Mouse (Mus musculus): Measurements from ENCODE around the gene Bpnt1. TPM values are rescaled to one million over a fixed set of nuclear protein-coding genes. Genes with fewer than 3 reads are reported as not detected.
A peak's percentile ranks its signal among the peaks of the same experiment; 100 is the strongest.

Bpnt1 gene
- total RNA-seq, 1 experiment from 2014 or later: 29.8 TPM

DNA sequence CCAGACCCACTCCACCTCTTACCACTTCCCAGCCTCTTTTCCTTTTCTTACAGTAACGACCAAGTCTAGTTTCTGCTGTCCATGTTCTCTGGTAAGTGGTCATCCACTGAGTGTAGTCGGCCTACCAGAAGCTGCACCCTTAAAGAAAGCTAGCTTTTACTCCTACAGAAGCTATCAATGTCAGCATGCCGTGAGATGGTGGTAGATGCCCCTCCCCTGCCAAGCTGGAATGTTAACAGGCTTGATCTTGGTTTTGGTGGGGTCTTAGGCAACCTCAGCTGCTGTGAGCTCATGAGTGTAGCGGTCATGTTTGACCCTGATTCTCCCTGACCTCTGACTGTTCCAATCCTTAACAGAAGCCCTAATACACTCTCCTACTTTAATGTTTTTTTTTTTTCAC is 26.3 kb downstream of the Bpnt1 start:
- no peak for ATAC-seq (replicated peaks in 1 of 2; ENCODE audit: insufficient read depth in 1 of 2, low FRiP score in 2 of 2, low TSS enrichment in 1 of 2, low read depth in 1 of 2, poor library complexity in 2 of 2, severe bottlenecking in 2 of 2)

DNA sequence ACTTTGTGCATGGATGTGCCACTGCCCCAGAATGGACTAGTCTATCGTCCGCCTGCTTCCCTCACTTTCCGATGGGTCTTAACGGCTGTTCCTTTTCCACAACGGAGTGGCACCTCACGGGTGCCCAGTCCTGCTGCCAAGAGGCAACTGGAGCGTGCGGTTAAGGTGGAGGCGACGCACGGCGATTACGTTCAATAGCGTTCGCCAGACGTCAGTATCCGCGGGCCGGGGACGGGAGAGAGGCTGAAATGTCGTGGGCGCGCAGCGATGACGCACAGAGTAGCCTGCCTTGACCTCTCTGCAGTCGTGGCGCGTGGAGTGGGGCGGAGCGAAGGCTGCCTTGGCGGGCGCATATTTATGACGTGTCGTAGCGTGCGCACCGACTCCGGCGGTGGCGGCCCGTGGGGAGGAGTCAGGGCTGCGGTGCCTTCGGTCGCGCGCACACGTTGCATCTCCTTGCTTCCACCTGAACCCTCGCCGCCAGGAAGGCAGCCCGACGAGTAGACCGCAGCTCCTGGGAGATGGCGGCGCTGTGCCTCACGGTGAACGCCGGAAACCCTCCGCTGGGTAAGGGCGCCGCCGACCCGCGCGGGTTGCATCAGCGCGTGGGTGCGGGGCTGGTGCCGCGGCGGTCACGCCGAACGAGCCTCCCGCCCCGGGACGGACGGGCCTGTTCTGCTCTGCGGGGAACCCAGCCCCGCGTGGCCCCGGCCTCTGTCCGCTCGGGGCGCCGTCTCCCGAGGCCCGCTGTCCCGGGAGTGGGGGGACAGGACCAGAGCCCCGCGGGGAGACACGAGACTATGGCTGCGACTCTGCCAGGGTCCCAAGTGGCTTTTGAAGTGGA is 30.9 kb downstream of the Bpnt1 start, which contains the start of gene Eprs:
Gene Eprs (plus strand): TSS at position 368 of the 844 bp plus-strand sequence.
- peak; percentile 94 to 95 for ATAC-seq (replicated peaks in 1 of 2; ENCODE audit: insufficient read depth in 1 of 2, low FRiP score in 2 of 2, low TSS enrichment in 1 of 2, low read depth in 1 of 2, poor library complexity in 2 of 2, severe bottlenecking in 2 of 2)

DNA sequence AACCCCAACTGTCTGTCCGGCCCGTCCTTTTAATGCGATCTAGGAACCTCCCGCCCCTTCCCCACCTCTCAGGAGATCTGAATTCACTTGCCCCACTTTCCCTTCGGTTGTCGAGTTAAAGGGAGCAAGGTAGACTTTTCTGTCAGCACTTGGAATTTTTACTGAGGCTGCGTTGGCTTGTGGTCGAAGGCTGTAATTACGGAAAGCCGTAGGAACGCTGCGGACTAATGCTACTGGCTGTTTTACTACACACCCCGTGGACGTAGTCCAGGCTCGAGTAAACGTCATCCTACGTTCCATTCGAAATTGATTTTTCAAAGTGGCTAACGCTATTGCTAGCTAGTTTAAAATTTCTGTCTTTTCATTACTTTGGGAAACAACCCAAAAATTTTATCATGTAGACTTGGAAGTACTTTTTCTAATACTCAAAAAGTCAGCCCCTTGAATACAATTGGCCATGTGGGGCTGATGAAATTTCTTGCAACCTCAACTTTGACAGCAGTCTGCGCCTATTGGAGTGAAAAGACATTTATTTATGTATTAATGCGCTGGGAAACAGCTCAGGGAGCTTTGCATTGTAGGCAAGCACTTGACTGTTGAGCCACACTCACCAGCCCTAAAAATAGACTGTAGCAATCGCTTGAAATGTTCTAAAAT is 31.7 kb downstream of the Bpnt1 start:
- ATAC-seq (replicated peaks in 1 of 2; ENCODE audit: insufficient read depth in 1 of 2, low FRiP score in 2 of 2, low TSS enrichment in 1 of 2, low read depth in 1 of 2, poor library complexity in 2 of 2, severe bottlenecking in 2 of 2): peak; percentile 51 to 56

DNA sequence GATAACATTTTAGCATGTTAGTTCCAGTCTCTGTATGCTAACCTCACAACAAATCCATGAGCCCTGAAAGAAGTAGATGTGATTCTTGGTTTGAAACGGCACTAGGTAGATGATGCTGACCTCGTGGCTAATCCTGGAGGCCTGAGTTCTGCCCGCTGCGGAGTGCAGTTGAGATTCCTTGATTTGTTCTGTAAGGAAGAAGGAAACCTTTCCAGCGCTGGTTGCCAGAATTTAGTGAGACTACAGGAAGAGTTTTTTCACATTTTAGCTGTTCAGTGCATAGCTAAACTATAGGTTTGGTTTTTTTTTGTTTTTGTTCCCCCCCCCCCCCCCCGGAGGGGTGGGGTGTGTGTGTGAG is 32.2 kb downstream of the Bpnt1 start:
- ATAC-seq (replicated peaks in 1 of 2; ENCODE audit: insufficient read depth in 1 of 2, low FRiP score in 2 of 2, low TSS enrichment in 1 of 2, low read depth in 1 of 2, poor library complexity in 2 of 2, severe bottlenecking in 2 of 2): no peak

DNA sequence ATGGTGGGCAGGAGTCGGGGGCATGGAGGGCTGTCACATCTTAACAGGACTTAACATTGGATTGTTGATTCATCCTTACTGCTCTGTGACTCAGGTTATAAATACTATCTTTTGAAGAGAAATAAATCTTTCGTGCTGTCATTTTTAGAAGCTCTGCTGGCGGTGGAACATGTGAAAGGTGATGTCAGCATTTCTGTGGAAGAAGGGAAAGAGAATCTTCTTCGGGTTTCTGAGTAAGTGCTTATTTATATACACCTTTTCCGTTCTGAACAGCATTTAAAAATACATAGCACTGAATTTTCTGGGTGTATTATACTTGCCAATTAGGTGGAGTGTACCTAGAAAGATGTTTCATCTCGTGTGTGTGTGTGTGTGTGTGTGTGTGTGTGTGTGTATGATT is 35.4 kb downstream of the Bpnt1 start:
- no peak for ATAC-seq (replicated peaks in 1 of 2; ENCODE audit: insufficient read depth in 1 of 2, low FRiP score in 2 of 2, low TSS enrichment in 1 of 2, low read depth in 1 of 2, poor library complexity in 2 of 2, severe bottlenecking in 2 of 2)

DNA sequence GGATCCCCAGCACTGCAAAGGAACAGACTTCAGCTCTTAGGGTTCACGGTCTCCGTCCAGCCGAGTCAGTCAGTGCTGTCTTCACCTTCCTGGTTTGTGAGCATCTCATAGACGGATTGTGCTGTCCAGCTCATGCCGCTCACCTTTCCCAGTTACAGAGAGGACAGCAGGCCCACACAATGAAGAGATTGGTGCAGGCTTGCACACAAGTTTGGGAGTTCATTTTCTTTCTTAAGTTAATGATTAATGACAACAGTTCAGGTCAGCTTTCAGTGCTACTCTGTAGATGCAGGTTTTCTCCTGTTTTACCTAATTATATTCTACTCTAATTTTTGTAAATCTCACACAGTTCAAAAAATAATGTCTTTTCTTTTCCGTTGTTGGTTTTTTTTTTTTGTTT is 38.0 kb downstream of the Bpnt1 start:
- no peak for ATAC-seq (replicated peaks in 1 of 2; ENCODE audit: insufficient read depth in 1 of 2, low FRiP score in 2 of 2, low TSS enrichment in 1 of 2, low read depth in 1 of 2, poor library complexity in 2 of 2, severe bottlenecking in 2 of 2)

DNA sequence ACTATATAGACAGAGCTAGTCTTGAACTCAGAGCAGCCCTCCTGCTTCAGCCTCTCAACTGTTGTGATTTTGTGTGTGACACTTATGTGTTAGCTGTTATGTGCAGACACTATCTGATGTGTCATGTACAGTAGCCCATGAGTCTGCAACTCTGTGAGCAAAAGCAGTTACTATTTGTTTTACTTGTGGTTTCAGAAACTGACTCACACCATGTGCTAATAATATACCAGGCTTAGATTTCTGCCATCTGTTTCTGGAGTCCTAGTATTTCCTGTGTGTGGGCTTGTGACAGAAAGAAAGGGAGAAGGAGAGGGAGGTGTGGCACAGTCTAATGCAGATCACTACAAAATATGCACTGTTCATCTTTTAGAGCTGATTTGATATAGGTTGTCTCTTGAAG is 44.4 kb downstream of the Bpnt1 start:
- peak; percentile 56 to 71 for ATAC-seq (replicated peaks in 1 of 2; ENCODE audit: insufficient read depth in 1 of 2, low FRiP score in 2 of 2, low TSS enrichment in 1 of 2, low read depth in 1 of 2, poor library complexity in 2 of 2, severe bottlenecking in 2 of 2)

DNA sequence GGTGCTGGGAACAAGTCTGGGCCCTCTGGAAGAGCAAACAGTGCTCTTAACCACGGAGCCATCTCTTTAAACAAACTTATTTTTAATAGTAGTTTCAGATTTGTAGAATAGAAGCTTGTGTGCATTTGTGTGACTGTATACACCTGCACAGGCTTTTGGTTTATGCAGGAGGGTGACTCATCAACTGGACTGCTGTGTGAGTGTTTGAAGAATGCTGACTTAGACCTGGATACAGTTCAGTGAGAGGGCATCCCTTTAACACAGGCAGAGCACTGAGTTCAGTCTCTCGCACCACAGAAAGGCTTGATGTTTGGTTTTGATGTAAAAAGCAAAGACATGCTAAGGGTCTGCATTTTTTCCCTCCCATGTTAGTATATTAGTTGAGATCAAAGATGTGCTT is 45.5 kb downstream of the Bpnt1 start:
- no peak for ATAC-seq (replicated peaks in 1 of 2; ENCODE audit: insufficient read depth in 1 of 2, low FRiP score in 2 of 2, low TSS enrichment in 1 of 2, low read depth in 1 of 2, poor library complexity in 2 of 2, severe bottlenecking in 2 of 2)

DNA sequence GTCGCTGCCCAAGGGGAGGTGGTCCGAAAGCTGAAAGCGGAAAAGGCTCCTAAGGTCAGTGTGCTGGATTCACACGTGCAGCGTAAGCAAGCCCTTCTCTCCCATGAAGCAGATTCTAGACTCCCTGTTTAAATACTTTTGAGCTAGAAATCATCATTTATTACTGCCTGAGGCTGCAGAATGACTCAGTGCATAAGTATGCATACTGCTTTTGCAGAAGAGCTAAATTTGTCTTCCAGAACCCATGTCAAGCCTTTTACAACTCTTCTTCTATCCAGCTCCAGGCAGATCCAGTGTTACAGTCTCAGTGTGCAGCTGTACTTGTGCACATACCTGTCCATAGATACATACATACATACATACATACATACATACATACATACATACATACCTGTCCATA is 69.7 kb downstream of the Bpnt1 start:
- ATAC-seq (replicated peaks in 1 of 2; ENCODE audit: insufficient read depth in 1 of 2, low FRiP score in 2 of 2, low TSS enrichment in 1 of 2, low read depth in 1 of 2, poor library complexity in 2 of 2, severe bottlenecking in 2 of 2): no peak

DNA sequence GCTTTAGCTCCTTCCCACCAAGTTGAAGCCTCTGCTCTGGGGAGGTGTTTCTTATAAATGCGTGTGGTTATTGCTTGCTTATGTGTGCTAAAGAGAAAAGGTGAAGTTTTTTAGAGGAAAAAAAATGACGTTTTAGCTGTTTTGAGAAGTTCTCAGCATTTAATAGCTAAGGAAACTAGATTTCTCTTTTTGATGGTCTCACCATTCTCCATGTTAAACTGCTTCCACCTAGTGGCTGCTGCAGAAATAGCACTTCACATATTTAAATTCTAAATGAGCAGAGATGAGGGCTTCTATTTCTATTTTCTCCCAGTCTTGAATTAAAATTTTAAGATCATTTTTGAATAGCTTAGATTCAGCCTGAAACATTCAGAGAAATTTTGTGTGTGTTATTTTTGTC is 72.1 kb downstream of the Bpnt1 start:
- ATAC-seq (replicated peaks in 1 of 2; ENCODE audit: insufficient read depth in 1 of 2, low FRiP score in 2 of 2, low TSS enrichment in 1 of 2, low read depth in 1 of 2, poor library complexity in 2 of 2, severe bottlenecking in 2 of 2): peak in 1 of 2 experiments; percentile 69; a peak in 1 of 4 replicates

DNA sequence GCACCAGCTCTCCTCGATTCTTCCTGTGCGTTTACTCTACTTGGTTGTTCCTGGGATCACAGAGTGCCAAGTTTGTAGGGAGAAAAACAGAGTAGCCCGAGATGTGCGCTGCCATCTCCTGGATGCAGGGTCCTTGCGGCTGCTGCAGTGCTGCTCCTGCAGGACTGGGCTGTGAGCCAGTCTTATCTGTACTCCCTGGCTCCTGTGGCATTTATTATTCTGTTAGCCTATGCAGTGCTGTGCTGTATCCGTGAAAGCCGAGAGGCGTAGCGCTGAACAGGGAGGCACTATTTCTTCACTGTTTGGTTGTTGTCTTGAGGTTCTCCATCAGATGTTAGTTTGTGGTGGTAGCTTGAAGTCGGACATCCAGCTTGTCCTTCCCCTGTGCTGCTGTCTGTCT is 74.0 kb downstream of the Bpnt1 start:
- ATAC-seq (replicated peaks in 1 of 2; ENCODE audit: insufficient read depth in 1 of 2, low FRiP score in 2 of 2, low TSS enrichment in 1 of 2, low read depth in 1 of 2, poor library complexity in 2 of 2, severe bottlenecking in 2 of 2): no peak

Other genes starting within 250 kb of the Bpnt1 start
- 49.9 and 50.2 TPM in 2 replicates for gene Rab3gap2, start 128.0 kb upstream of the Bpnt1 start, total RNA-seq (2017)
- 41.4 and 60.1 TPM in 2 replicates for gene Iars2, start 2.8 kb upstream of the Bpnt1 start, total RNA-seq (2017)
- 197 and 229 TPM in 2 replicates for gene Eprs, start 30.9 kb downstream of the Bpnt1 start, total RNA-seq (2017)
- gene Slc30a10, start 122.7 kb downstream of the Bpnt1 start, total RNA-seq (2017): not detected in 2 replicates